Mouse (Mus musculus) heart, embryonic 11.5 days (tissue): Measurements from ENCODE around the gene Olfr535. TPM values are rescaled to one million over a fixed set of nuclear protein-coding genes. Genes with fewer than 3 reads are reported as not detected.
"Not testable (repeated sequence)": the region's sequence is repeated elsewhere in the genome, so short reads cannot be mapped to it uniquely, and the experiment has no call there.

Experiments
- ATAC-seq: fragments of 200-750 bp; cut with Nextera tagmentation; replicated peaks from 2 replicates; pipeline ENCODE4 v1.8.0; 2017; ENCODE audit warnings: moderate library complexity; ENCODE audit not compliant: insufficient number of reproducible peaks, low FRiP score, low TSS enrichment
- H3K27ac ChIP-seq: fragments of 300-500 bp; sonication (generic); 2 replicates; pipeline ENCODE4 v1.5.1; 2014; ENCODE audit warnings: mild to moderate bottlenecking, low read depth, low read length
- H3K27me3 ChIP-seq: fragments of 300-500 bp; sonication (generic); 2 replicates; pipeline ENCODE4 v1.6.1; 2014; ENCODE audit warnings: mild to moderate bottlenecking, low read length, mixed read lengths; ENCODE audit not compliant: control insufficient read depth, insufficient read depth
- H3K36me3 ChIP-seq: fragments of 300-500 bp; sonication (generic); 2 replicates; pipeline ENCODE4 v1.6.1; 2014; ENCODE audit warnings: mild to moderate bottlenecking, low read length, moderate library complexity, mixed read lengths; ENCODE audit not compliant: control insufficient read depth, insufficient read depth
- H3K4me1 ChIP-seq: fragments of 300-500 bp; sonication (generic); 2 replicates; pipeline ENCODE4 v1.6.1; 2014; ENCODE audit warnings: low read length; ENCODE audit not compliant: control insufficient read depth, insufficient read depth
- H3K4me2 ChIP-seq: fragments of 300-500 bp; sonication (generic); 2 replicates; pipeline ENCODE4 v1.6.1; 2014; ENCODE audit warnings: mild to moderate bottlenecking, moderate library complexity
- H3K4me3 ChIP-seq: fragments of 300-500 bp; sonication (generic); 2 replicates; pipeline ENCODE4 v1.5.1; 2014; ENCODE audit warnings: low read depth, low read length
- H3K9ac ChIP-seq: fragments of 300-500 bp; sonication (generic); 2 replicates; pipeline ENCODE4 v1.6.1; 2014; ENCODE audit warnings: mild to moderate bottlenecking, low read depth, low read length, moderate library complexity
- H3K9me3 ChIP-seq: fragments of 300-500 bp; sonication (generic); replicated peaks from 2 replicates; pipeline ENCODE4 v1.6.1; 2016; ENCODE audit warnings: low read length; ENCODE audit not compliant: control insufficient read depth
- WGBS: fragments of 180-500 bp; shearing (Covaris S2); extraction: QIAGEN DNeasy Blood & Tissue Kit; methylation state at CpG from one replicate; pipeline ENCODE4 v1.1.7; 2014; ENCODE audit not compliant: insufficient replicate concordance; 5-methylcytosine and 5-hydroxymethylcytosine counted together
- polyA plus RNA-seq: library from polyadenylated mRNA; unstranded; fragments of >200 nt; fragmentation: Nextera tagmentation; extraction: Ambion mirVana; gene quantifications from 2 replicates; pipeline ENCODE4 v1.2.1, GENCODE M21; 2014

Olfr535 gene
- polyA plus RNA-seq = not detected in 2 replicates

DNA sequence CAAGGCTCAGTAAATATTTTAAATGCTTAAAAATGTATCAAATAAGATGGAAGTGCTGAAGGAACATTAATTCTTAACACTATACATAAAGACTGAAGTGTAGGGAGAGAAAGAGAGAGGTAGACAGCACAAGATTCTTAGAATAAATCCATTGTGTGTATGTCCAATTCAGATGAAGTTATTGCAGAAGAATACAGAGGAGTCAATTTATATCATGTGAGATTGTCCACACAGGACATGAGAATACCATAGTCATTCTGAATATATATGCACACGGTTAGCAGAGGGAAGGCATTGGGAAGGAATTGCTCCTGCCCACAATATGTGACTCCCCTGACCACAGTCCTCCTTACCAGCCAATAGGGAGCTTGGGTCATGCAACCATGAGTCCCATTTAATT lies at the start of gene Olfr535:
TSS of gene Olfr535 (plus strand) at position 301 of the 400 bp plus-strand sequence.
- no peaks in the 10 kb centered on the region for H3K9me3 ChIP-seq
- no peak within 1 kb of the TSS for H3K27ac ChIP-seq
- H3K36me3 ChIP-seq = no peaks in the 10 kb centered on the region
- WGBS = 70% methylated on average over 1 of the region's 1 CpGs
- H3K4me2 ChIP-seq = no peak within 1 kb of the TSS
- H3K27me3 ChIP-seq = no peaks in the 10 kb centered on the region
- no peak within 1 kb of the TSS for H3K9ac ChIP-seq
- no peaks in the 10 kb centered on the region for H3K4me1 ChIP-seq
- no peak for ATAC-seq
- H3K4me3 ChIP-seq = no peak within 1 kb of the TSS

DNA sequence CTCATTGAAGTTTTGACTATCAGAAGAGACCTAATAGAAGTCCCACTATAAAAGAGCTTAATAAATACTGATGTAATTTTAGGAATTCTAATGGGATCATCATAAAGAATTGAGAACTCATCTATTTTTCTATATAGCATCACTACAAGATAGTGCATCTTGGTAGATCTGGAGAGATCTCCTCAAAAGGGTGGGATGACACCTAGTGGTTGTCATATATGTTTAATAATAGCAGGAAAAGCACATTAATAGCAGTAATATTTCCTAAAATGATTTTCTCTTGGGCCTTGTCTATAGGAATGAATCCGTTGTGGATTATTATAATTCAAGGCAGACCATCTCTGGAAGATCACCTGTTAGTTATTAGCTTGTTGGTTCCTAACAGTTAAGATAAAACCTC lies 40.9 kb upstream of the Olfr535 start:
- Histone ChIP-seq H3K4me3 (no peak overlapping the region), H3K4me1 (no peaks in the 10 kb centered on the region), H3K36me3 (no peaks in the 10 kb centered on the region), H3K27me3 (no peaks in the 10 kb centered on the region), H3K9me3 (no peaks in the 10 kb centered on the region), H3K4me2 (no peak overlapping the region), H3K9ac (no peak overlapping the region), H3K27ac (no peak overlapping the region)
- no peak for ATAC-seq
- WGBS = 68% methylated on average over 1 of the region's 1 CpGs

DNA sequence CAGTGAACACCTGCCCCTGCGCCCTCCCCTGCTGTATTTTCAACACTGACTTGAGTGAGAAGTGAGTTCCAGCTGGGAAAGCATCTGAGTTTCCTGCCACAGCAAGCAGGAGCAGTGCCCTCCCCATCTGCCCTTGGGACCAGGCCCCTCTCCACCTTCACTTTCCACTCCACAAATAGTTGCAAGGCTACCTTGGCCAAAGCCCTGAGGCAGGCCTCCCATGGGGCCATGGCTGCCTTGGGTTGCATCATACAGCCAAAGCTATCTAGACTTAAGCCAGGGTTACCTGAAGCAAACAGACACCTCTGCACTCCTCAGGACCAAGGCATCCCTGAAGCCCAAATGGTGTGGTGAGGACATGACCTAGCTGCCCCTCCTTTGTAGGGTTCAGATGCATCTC lies 20.9 kb upstream of the Olfr535 start, which contains the start of gene Olfr533:
TSS of gene Olfr533 (plus strand) at position 301 of the 400 bp plus-strand sequence.
- not testable (repeated sequence) for H3K4me3 ChIP-seq, ATAC-seq, H3K9ac ChIP-seq, H3K9me3 ChIP-seq, H3K27ac ChIP-seq, H3K36me3 ChIP-seq, H3K27me3 ChIP-seq, H3K4me2 ChIP-seq, H3K4me1 ChIP-seq
- WGBS = 40% methylated on average over 1 of the region's 1 CpGs

DNA sequence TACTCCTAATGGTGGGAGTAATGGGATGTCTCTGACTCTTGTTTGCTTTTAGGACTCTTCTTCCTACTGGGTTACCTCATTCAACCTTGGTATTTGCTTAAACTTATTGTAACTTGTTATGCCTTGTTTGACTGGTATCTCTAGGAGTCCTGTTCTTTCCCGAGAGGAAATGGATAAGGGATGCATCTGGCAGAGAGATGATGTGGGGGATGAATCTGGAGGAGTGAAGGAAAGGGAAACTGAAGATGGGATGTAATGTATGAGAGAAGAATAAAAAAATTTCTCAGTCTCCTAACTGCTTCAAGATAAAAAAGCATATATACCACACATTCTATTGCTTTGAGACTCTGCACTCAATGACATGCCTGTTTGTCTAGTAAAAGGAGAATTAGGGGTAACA lies 6.1 kb upstream of the Olfr535 start:
- no peak overlapping the region for H3K27ac ChIP-seq
- H3K9me3 ChIP-seq = no peaks in the 10 kb centered on the region
- H3K4me2 ChIP-seq = no peak overlapping the region
- H3K27me3 ChIP-seq = no peaks in the 10 kb centered on the region
- 62% methylated on average over 1 of the region's 1 CpGs for WGBS
- no peak for ATAC-seq
- H3K36me3 ChIP-seq = no peaks in the 10 kb centered on the region
- H3K9ac ChIP-seq = no peak overlapping the region
- H3K4me3 ChIP-seq = no peak overlapping the region
- H3K4me1 ChIP-seq = no peaks in the 10 kb centered on the region

DNA sequence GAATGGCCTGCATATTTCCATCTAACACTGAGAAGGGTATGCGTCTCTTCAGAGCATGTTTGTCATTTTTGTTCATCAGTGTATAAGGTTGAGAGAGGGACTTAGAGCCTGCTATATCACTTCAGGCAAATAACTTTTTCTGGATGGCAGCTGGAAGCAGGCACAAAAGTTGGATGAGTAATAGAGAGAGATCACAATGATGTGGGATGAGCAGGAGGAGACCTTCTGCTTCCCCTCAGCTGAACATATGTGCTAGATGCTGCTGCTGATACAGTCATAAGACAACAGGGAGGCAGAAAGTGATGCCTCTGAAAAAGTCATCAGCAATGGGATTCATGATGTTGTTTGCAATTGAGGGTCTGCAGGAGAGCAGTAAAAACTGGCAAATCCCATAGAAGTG lies 5.3 kb upstream of the Olfr535 start:
- Histone ChIP-seq H3K4me3 (no peak overlapping the region), H3K9me3 (no peaks in the 10 kb centered on the region), H3K36me3 (no peaks in the 10 kb centered on the region), H3K4me1 (no peaks in the 10 kb centered on the region), H3K27me3 (no peaks in the 10 kb centered on the region), H3K9ac (no peak overlapping the region), H3K4me2 (no peak overlapping the region), H3K27ac (no peak overlapping the region)
- 78% methylated on average over 1 of the region's 1 CpGs for WGBS
- ATAC-seq = no peak

DNA sequence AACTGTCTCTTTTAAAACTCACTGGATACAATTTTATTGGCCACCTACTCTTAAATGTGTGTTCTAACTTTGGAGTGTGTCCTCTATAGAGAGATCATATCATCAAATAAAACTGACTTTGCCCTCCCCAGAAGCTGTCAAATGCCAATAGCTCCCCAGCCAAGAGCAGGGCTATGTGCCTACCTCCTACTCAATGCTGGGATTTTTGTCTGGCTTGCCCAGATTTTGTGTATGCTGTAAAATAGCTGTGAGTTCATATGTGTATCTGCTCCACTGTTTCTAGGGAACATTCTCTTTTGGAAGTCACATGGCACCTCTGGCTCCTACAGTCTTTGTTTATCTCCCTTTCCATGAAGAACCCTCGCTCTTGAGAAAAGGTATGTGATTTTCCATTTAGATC lies 5.0 kb downstream of the Olfr535 start:
- WGBS = 66% methylated on average over 1 of the region's 1 CpGs
- no peak for ATAC-seq
- Histone ChIP-seq H3K4me2 (no peak overlapping the region), H3K9ac (no peak overlapping the region), H3K36me3 (no peaks in the 10 kb centered on the region), H3K4me1 (no peaks in the 10 kb centered on the region), H3K9me3 (no peaks in the 10 kb centered on the region), H3K4me3 (no peak overlapping the region), H3K27ac (no peak overlapping the region), H3K27me3 (no peaks in the 10 kb centered on the region)

DNA sequence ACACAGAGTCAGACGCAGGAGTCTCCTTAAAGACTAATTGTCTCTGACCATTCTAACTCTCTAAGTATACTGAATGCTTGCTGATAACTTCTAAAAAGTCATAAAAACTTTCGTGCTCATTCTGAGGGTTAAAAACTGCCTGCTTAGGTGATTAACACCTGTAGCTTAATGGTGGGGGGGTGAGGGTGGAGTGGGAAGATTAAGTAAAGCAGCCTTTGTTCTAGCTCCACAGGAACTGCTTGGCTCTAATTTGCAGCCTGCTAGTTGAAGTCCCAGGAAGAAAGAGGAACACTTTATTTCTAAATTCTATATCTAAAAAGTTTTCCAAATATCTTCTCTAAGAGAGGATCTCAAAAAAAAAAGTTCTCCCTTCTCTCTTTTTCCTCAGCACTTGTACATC lies 10.2 kb downstream of the Olfr535 start:
- no peaks in the 10 kb centered on the region for H3K4me1 ChIP-seq
- H3K4me3 ChIP-seq = no peak overlapping the region
- H3K4me2 ChIP-seq = no peak overlapping the region
- no peaks in the 10 kb centered on the region for H3K36me3 ChIP-seq
- no peak for ATAC-seq
- no peak overlapping the region for H3K9ac ChIP-seq
- no peaks in the 10 kb centered on the region for H3K9me3 ChIP-seq
- no peaks in the 10 kb centered on the region for H3K27me3 ChIP-seq
- H3K27ac ChIP-seq = no peak overlapping the region
- WGBS = 37% methylated on average over 2 of the region's 2 CpGs

DNA sequence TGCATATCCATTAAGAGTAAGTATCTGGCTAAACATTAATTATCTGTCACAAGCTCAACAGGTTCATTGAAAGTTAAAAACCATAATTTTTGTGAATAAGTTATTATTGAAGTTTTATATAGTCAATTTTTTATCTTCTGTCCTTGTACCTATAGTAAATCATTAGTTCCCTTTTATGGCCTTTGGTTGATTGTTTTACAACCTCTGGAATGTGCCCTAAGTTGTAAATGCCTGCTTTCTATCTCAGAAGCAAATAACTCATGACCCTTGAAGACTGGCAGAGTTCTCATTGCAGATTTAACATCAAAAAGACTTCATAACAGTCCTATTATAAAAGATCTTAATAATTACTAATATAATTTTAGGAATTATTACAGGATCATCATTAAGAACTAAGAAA lies 10.7 kb downstream of the Olfr535 start:
- no peak for ATAC-seq
- no peaks in the 10 kb centered on the region for H3K27me3 ChIP-seq
- H3K9me3 ChIP-seq = no peaks in the 10 kb centered on the region
- H3K27ac ChIP-seq = no peak overlapping the region
- H3K36me3 ChIP-seq = no peaks in the 10 kb centered on the region
- H3K4me2 ChIP-seq = no peak overlapping the region
- H3K9ac ChIP-seq = no peak overlapping the region
- H3K4me3 ChIP-seq = no peak overlapping the region
- no peaks in the 10 kb centered on the region for H3K4me1 ChIP-seq

DNA sequence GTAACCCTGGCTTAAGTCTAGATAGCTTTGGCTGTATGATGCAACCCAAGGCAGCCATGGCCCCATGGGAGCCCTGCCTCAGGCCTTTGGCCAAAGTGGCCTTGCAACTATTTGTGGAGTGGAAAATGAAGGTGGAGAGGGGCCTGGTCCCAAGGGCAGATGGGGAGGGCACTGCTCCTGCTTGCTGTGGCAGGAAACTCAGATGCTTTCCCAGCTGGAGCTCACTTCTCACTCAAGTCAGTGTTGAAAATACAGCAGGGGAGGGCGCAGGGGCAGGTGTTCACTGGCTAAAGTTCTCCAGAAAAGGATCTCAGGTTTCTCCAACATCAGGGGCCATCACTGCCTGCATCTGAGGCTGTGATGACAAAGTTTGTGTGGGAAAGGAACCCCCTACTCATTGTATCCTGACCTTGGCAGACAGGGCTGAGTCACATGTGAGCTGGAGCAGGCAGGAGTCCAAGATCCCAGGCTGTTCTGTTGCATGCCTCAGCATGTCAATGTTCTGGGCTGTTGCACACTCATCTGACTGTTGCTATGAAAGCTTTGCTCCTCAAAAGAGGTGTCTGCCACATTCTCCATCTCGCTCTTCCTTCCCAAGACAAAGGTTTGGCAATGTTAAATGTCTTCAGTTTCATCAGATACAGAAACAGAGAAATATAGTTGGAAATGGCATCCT lies 23.5 kb downstream of the Olfr535 start, which contains the start of gene Olfr536:
TSS of gene Olfr536 (minus strand) at position 51 of the 676 bp plus-strand sequence.
- H3K27me3 ChIP-seq, ATAC-seq, H3K9ac ChIP-seq, H3K9me3 ChIP-seq, H3K4me2 ChIP-seq, H3K36me3 ChIP-seq, H3K27ac ChIP-seq, H3K4me3 ChIP-seq, H3K4me1 ChIP-seq: not testable (repeated sequence)
- WGBS = 68% methylated on average over 2 of the region's 2 CpGs
